Mouse (Mus musculus): ENCODE data around the gene Ick.
"Not testable (repeated sequence)": the region's sequence is repeated elsewhere in the genome, so short reads cannot be mapped to it uniquely, and the experiment has no call there.

GRCm38 (mm10) chr9:78073291-78073690 is 35.7 kb upstream of the Ick start:
- not testable (repeated sequence) for TF ChIP-seq POLR2A (IDR thresholded peaks at IDR 0.05; ENCODE audit: borderline replicate concordance, insufficient read depth, low read length); CTCF (IDR thresholded peaks at IDR 0.05; ENCODE audit: borderline replicate concordance, insufficient read depth, low read depth, low read length)

Measured in cerebellum, adult 2 months (tissue).